Mouse (Mus musculus): ENCODE measurements around the gene Samt2. TPM values are rescaled to one million over a fixed set of nuclear protein-coding genes. Genes with fewer than 3 reads are reported as not detected.

Gene Samt2
- not detected in 2 replicates for total RNA-seq (2023)

DNA sequence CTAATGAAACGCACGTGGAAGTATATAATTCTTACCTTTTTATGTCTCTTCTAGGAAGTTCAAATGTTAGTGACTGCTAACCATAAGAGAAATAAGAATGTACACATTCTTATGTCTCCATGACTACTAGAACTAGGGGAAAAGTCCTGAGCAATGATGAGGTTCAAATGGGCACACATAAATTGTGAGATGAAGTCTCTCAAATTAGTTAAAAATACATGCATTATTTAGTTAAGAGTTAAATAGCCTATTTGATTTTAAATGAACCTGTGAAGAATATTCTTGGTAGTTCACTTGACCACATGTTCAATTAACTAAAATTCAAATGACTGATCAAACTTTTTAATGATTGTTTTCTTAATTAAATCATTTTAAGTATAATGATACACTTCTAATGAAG lies at the start of gene Samt2:
TSS of gene Samt2 (minus strand) at position 101 of the 400 bp plus-strand sequence.

Other genes with a start within 250 kb of the Samt2 start
- not detected in 2 replicates for gene 4930524N10Rik, start 236.0 kb downstream of the Samt2 start, total RNA-seq (2023)
- not detected in 2 replicates for gene Samt4, start 97.4 kb downstream of the Samt2 start, total RNA-seq (2023)

All from neutrophil, adult 65 days (primary cell).